Mouse (Mus musculus): ENCODE data around the gene Gltp. TPM values are rescaled to one million over a fixed set of nuclear protein-coding genes. Genes with fewer than 3 reads are reported as not detected.

Gltp gene
- total and polyA plus RNA-seq, 3 experiments, result 14.2 to 37.8 (median 17.0) TPM

DNA sequence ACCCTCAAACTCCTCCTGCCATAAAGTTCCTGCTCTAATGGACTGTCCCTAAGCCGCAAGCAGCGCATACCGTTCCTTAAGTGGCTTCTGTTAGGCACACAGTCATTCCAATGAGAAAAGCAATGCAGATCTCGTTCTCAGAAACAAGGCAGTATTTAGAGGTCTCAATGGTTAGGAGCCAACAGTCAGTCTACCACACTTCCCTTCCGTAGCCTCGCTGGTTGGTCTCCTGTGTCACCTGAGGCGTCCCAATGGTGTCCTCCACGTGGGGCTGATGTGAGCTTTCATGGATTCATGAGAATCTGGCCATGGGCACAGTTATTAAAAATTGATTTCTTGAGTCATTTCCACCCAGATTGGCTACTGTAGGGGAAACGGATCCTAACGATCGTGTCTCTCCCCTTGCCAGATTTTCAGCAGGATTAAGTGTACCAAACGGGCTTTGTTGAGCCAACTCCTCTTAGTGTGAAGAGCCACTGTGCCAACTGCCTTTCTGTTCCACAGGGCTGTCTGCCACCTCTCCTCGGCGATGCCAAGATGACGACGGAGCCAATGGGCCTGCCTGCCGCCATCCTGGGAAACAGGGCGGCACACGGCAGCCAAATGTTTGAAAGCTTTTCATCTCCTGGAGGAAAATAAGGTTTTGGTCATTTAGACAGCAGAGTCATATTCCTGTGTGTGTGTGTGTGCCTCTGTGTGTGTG is 7.4 kb upstream of the Gltp start:
- Histone ChIP-seq H3K4me1 (ENCODE audit: control insufficient read depth, insufficient read depth, low read length) (no peaks in the 10 kb centered on the region), H3K9ac (ENCODE audit: low read depth, low read length) (no peak overlapping the region), H3K36me3 (ENCODE audit: control insufficient read depth, insufficient read depth, low read length) (no peaks in the 10 kb centered on the region), H3K79me2 (replicated peaks; ENCODE audit: control insufficient read depth, insufficient read depth, low read length) (no peaks in the 10 kb centered on the region), H3K27ac (no peak overlapping the region), H3K4me3 (no peak overlapping the region), H3K27me3 (ENCODE audit: control insufficient read depth, insufficient read depth, low read length) (no peaks in the 10 kb centered on the region)
- no peak for TF ChIP-seq EP300 (IDR thresholded peaks at IDR 0.05; ENCODE audit: insufficient read depth, low read depth, low read length)
- TF ChIP-seq CTCF (IDR thresholded peaks at IDR 0.05), result no peak
- no peak for TF ChIP-seq POLR2A (IDR thresholded peaks at IDR 0.05; ENCODE audit: insufficient read depth, low read depth, low read length)
- intact Hi-C loops (cut with DNase I), result no loop called here
- 61% methylated on average over 19 of the region's 19 CpGs for WGBS
- peak; percentile 56 to 67 for DNase-seq

DNA sequence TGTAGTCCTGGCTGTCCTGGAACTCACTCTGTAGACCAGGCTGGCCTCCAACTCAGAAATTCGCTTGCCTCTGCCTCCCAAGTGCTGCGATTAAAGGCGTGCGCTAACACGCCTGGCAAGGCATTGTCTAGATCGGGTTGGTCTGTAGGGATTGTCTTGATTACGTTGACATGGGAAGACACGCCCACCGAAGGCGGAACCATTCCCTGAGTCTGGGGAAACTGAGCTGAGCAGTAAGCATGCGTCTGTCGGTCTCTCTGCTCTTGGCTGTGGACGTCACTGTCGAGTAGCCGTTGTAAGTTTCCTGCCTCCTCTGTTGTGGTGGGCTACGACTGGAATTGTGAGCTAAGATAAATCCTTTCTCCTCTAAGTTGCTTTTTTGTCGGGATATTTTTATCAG is 6.2 kb upstream of the Gltp start:
- intact Hi-C loops (cut with DNase I), result no loop called here
- H3K27me3 ChIP-seq (ENCODE audit: control insufficient read depth, insufficient read depth, low read length), result no peaks in the 10 kb centered on the region

GRCm38 (mm10) chr5:114695775-114696174 is 5.0 kb upstream of the Gltp start:
- WGBS, result 58% methylated on average over 5 of the region's 5 CpGs
- TF ChIP-seq EP300 (IDR thresholded peaks at IDR 0.05; ENCODE audit: insufficient read depth, low read depth, low read length) (no peak), CTCF (IDR thresholded peaks at IDR 0.05) (peak; percentile 44)

More for the DNA sequence above, 6.2 kb upstream of the Gltp start:
- DNase-seq, result no peak
- Histone ChIP-seq H3K9ac (ENCODE audit: low read depth, low read length) (no peak overlapping the region), H3K79me2 (replicated peaks; ENCODE audit: control insufficient read depth, insufficient read depth, low read length) (no peaks in the 10 kb centered on the region), H3K4me3 (no peak overlapping the region), H3K36me3 (ENCODE audit: control insufficient read depth, insufficient read depth, low read length) (no peaks in the 10 kb centered on the region), H3K4me1 (ENCODE audit: control insufficient read depth, insufficient read depth, low read length) (no peaks in the 10 kb centered on the region), H3K27ac (no peak overlapping the region)
- WGBS, result 75% methylated on average over 17 of the region's 17 CpGs
- TF ChIP-seq CTCF (IDR thresholded peaks at IDR 0.05) (no peak), POLR2A (IDR thresholded peaks at IDR 0.05; ENCODE audit: insufficient read depth, low read depth, low read length) (no peak), EP300 (IDR thresholded peaks at IDR 0.05; ENCODE audit: insufficient read depth, low read depth, low read length) (no peak)

DNA sequence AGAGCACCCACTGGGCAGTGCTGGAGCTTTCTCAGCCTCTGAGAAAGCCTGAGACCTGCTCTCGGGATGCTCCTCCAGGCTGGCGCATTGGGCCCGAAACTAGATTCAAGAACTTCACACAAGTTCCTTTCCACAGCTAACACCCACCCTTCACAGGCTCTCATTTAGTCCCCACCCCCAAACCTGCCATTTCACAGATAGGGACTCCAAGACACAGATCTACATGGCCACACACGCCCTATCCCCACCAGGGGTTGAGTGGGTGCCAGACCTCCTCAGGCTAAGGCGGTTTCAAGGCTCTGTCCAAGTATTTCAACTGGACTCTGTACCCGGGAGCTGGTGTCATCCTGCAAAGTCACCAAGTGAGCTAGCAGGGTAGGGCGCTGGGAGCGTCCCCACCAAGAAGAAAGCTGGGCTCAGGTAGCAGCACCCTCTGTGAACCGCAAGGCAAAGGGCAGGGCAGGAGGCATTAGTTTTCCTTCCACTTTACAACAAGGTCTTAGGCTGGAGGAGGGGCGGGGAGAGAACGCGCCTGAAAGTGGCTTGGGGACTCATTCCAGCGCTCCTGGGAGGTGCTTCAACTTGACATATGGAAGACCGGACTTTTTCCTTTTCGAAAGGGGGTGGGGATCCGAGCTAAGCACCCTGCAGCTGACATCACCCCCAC is 951 bp downstream of the Gltp start:
- WGBS, result 27% methylated on average over 16 of the region's 16 CpGs
- Histone ChIP-seq H3K9ac (ENCODE audit: low read depth, low read length) (peak overlapping the region; percentile 87), H3K4me1 (ENCODE audit: control insufficient read depth, insufficient read depth, low read length) (peaks cover 6% of the 10 kb centered on the region), H3K27me3 (ENCODE audit: control insufficient read depth, insufficient read depth, low read length) (no peaks in the 10 kb centered on the region), H3K36me3 (ENCODE audit: control insufficient read depth, insufficient read depth, low read length) (no peaks in the 10 kb centered on the region), H3K4me3 (peak overlapping the region; percentile 92), H3K79me2 (replicated peaks; ENCODE audit: control insufficient read depth, insufficient read depth, low read length) (no peaks in the 10 kb centered on the region), H3K27ac (no peak overlapping the region)
- intact Hi-C loops (cut with DNase I), result loop anchor here (2.0 kb wide), 1 partner anchor 21 kb away; no protein-coding TSS in a partner anchor
- no peak for TF ChIP-seq EP300 (IDR thresholded peaks at IDR 0.05; ENCODE audit: insufficient read depth, low read depth, low read length)
- no peak for TF ChIP-seq CTCF (IDR thresholded peaks at IDR 0.05)
- TF ChIP-seq POLR2A (IDR thresholded peaks at IDR 0.05; ENCODE audit: insufficient read depth, low read depth, low read length), result no peak
- DNase-seq, result peak in 1 of 2 experiments; percentile 42

More at GRCm38 (mm10) chr5:114695775-114696174, 5.0 kb upstream of the Gltp start:
- no peaks in the 10 kb centered on the region for H3K27me3 ChIP-seq (ENCODE audit: control insufficient read depth, insufficient read depth, low read length)
- H3K9ac ChIP-seq (ENCODE audit: low read depth, low read length), result no peak overlapping the region
- H3K79me2 ChIP-seq (replicated peaks; ENCODE audit: control insufficient read depth, insufficient read depth, low read length), result no peaks in the 10 kb centered on the region
- H3K4me3 ChIP-seq, result no peak overlapping the region
- no peak overlapping the region for H3K27ac ChIP-seq
- H3K4me1 ChIP-seq (ENCODE audit: control insufficient read depth, insufficient read depth, low read length), result peaks cover 1% of the 10 kb centered on the region; the same call in 1 of the 2 replicates
- DNase-seq, result no peak
- no peaks in the 10 kb centered on the region for H3K36me3 ChIP-seq (ENCODE audit: control insufficient read depth, insufficient read depth, low read length)
- intact Hi-C loops (cut with DNase I), result no loop called here

GRCm38 (mm10) chr5:114688703-114689102 is 2.1 kb downstream of the Gltp start:
- Histone ChIP-seq H3K9ac (ENCODE audit: low read depth, low read length) (no peak overlapping the region), H3K79me2 (replicated peaks; ENCODE audit: control insufficient read depth, insufficient read depth, low read length) (no peaks in the 10 kb centered on the region), H3K36me3 (ENCODE audit: control insufficient read depth, insufficient read depth, low read length) (no peaks in the 10 kb centered on the region), H3K4me3 (no peak overlapping the region), H3K27me3 (ENCODE audit: control insufficient read depth, insufficient read depth, low read length) (no peaks in the 10 kb centered on the region), H3K4me1 (ENCODE audit: control insufficient read depth, insufficient read depth, low read length) (peaks cover 6% of the 10 kb centered on the region), H3K27ac (no peak overlapping the region)
- TF ChIP-seq POLR2A (IDR thresholded peaks at IDR 0.05; ENCODE audit: insufficient read depth, low read depth, low read length) (no peak), EP300 (IDR thresholded peaks at IDR 0.05; ENCODE audit: insufficient read depth, low read depth, low read length) (no peak), CTCF (IDR thresholded peaks at IDR 0.05) (no peak)
- WGBS, result 82% methylated on average over 13 of the region's 13 CpGs
- intact Hi-C loops (cut with DNase I), result no loop called here
- no peak for DNase-seq

DNA sequence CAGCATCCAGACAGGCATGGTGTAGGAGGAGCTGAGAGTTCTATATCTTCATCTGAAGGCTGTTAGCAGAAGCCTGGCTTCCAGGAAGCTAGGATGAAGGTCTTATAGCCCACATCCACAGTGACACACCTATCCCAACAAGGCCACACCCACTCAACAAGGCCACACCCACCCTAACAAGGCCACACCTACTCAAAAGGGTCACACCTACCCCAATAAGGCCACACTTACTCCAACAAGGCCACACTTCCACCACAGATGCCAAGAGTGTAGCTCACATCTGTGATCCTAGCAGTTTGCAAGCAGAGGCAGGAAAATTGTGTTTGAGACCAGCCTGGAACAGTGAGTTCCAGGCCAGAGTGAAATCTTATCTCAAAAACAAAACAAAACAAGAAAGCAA is 2.9 kb downstream of the Gltp start:
- no peaks in the 10 kb centered on the region for H3K79me2 ChIP-seq (replicated peaks; ENCODE audit: control insufficient read depth, insufficient read depth, low read length)
- DNase-seq, result no peak
- H3K27ac ChIP-seq, result no peak overlapping the region
- H3K4me3 ChIP-seq, result no peak overlapping the region
- no peak overlapping the region for H3K9ac ChIP-seq (ENCODE audit: low read depth, low read length)
- H3K36me3 ChIP-seq (ENCODE audit: control insufficient read depth, insufficient read depth, low read length), result no peaks in the 10 kb centered on the region
- intact Hi-C loops (cut with DNase I), result no loop called here
- TF ChIP-seq EP300 (IDR thresholded peaks at IDR 0.05; ENCODE audit: insufficient read depth, low read depth, low read length) (no peak), POLR2A (IDR thresholded peaks at IDR 0.05; ENCODE audit: insufficient read depth, low read depth, low read length) (no peak)
- H3K27me3 ChIP-seq (ENCODE audit: control insufficient read depth, insufficient read depth, low read length), result no peaks in the 10 kb centered on the region
- H3K4me1 ChIP-seq (ENCODE audit: control insufficient read depth, insufficient read depth, low read length), result peaks cover 6% of the 10 kb centered on the region

Data from heart, adult 2 months (tissue).